Mouse (Mus musculus) lung, embryonic 14.5 days (tissue): ENCODE data around the gene Ascl2. TPM values are rescaled to one million over a fixed set of nuclear protein-coding genes. Genes with fewer than 3 reads are reported as not detected.

ENCODE experiments used
- ATAC-seq: fragments of 200-750 bp; cut with Nextera tagmentation; 2 replicates; pipeline ENCODE4 v1.8.0; 2017; ENCODE audit warnings: mild to moderate bottlenecking, moderate TSS enrichment, moderate library complexity; ENCODE audit not compliant: insufficient read depth
- DNase-seq: peaks from one replicate; pipeline ENCODE4 v3.0.0-alpha.2; 2015
- H3K27ac ChIP-seq: fragments of 300-500 bp; sonication (generic); 2 replicates; pipeline ENCODE4 v1.5.1; 2014; ENCODE audit warnings: low read depth, mild to moderate bottlenecking, moderate library complexity
- H3K27me3 ChIP-seq: fragments of 300-500 bp; sonication (generic); 2 replicates; pipeline ENCODE4 v1.6.1; 2014; ENCODE audit warnings: low read length, control low read depth; ENCODE audit not compliant: insufficient read depth
- H3K36me3 ChIP-seq: fragments of 300-500 bp; sonication (generic); 2 replicates; pipeline ENCODE4 v1.6.1; 2014; ENCODE audit warnings: control low read depth; ENCODE audit not compliant: insufficient read depth
- H3K4me1 ChIP-seq: fragments of 300-500 bp; sonication (generic); 2 replicates; pipeline ENCODE4 v1.6.1; 2014; ENCODE audit warnings: antibody characterized with exemption, control low read depth; ENCODE audit not compliant: insufficient read depth
- H3K4me2 ChIP-seq: fragments of 300-500 bp; sonication (generic); 2 replicates; pipeline ENCODE4 v1.6.1; 2014; ENCODE audit warnings: mild to moderate bottlenecking
- H3K4me3 ChIP-seq: fragments of 300-500 bp; sonication (generic); 2 replicates; pipeline ENCODE4 v1.5.1; 2014; ENCODE audit warnings: low read depth, low read length
- H3K9ac ChIP-seq: fragments of 300-500 bp; sonication (generic); 2 replicates; pipeline ENCODE4 v1.6.1; 2014
- H3K9me3 ChIP-seq: fragments of 300-500 bp; sonication (generic); 2 replicates; pipeline ENCODE4 v1.6.1; 2016; ENCODE audit warnings: low read depth, low read length, control low read depth
- CTCF ChIP-seq: IDR thresholded peaks from 2 replicates; pipeline ENCODE4 v1.5.1; 2016; ENCODE audit warnings: antibody characterized with exemption, low read depth
- WGBS: fragments of 180-500 bp; shearing (Covaris S2); extraction: QIAGEN DNeasy Blood & Tissue Kit; methylation state at CpG from one replicate; pipeline ENCODE4 v1.1.7; 2014; 5-methylcytosine and 5-hydroxymethylcytosine counted together
- polyA plus RNA-seq: library from polyadenylated mRNA; unstranded; fragments of >200 nt; fragmentation: Nextera tagmentation; extraction: Ambion mirVana; gene quantifications from 2 replicates; pipeline ENCODE4 v1.2.1, GENCODE M21; 2014

Ascl2 gene
- polyA plus RNA-seq, 1 experiment from 2014 or later = 2.2 TPM

- H3K4me3 ChIP-seq = peak overlapping the region; percentile 13; the same call in 1 of the 2 replicates
- TF ChIP-seq CTCF = no peak
These were observed 37.9 kb upstream of the Ascl2 start for GRCm38 (mm10) chr7:143006756-143007598.

GRCm38 (mm10) chr7:143006097-143006755 is 37.2 kb upstream of the Ascl2 start:
- no peaks in the 10 kb centered on the region for H3K36me3 ChIP-seq

More at GRCm38 (mm10) chr7:143006756-143007598, 37.9 kb upstream of the Ascl2 start:
- ATAC-seq (no peak), DNase-seq (no peak)
- Histone ChIP-seq H3K4me1 (peaks cover 24% of the 10 kb centered on the region), H3K36me3 (no peaks in the 10 kb centered on the region), H3K9ac (peak overlapping the region; percentile 27), H3K27me3 (no peaks in the 10 kb centered on the region), H3K4me2 (peak overlapping the region; percentile 33; the same call in 1 of the 2 replicates), H3K9me3 (no peaks in the 10 kb centered on the region), H3K27ac (peak overlapping the region; percentile 96; the same call in 1 of the 2 replicates)
- 80% methylated on average over 8 of the region's 8 CpGs for WGBS

GRCm38 (mm10) chr7:143005344-143006096 is 36.5 kb upstream of the Ascl2 start:
- peak overlapping the region; percentile 31; the same call in 1 of the 2 replicates for H3K9ac ChIP-seq
- no peak for DNase-seq
- no peaks in the 10 kb centered on the region for H3K9me3 ChIP-seq
- TF ChIP-seq CTCF = no peak
- WGBS = 81% methylated on average over 6 of the region's 6 CpGs
- peaks cover 18% of the 10 kb centered on the region for H3K4me1 ChIP-seq
- H3K36me3 ChIP-seq = no peaks in the 10 kb centered on the region
- no peak for ATAC-seq
- H3K4me2 ChIP-seq = peak overlapping the region; percentile 37; the same call in 1 of the 2 replicates
- peak overlapping the region; percentile 74 for H3K27ac ChIP-seq
- no peaks in the 10 kb centered on the region for H3K27me3 ChIP-seq
- peak overlapping the region; percentile 8; the same call in 1 of the 2 replicates for H3K4me3 ChIP-seq

More at GRCm38 (mm10) chr7:143006097-143006755, 37.2 kb upstream of the Ascl2 start:
- 68% methylated on average over 2 of the region's 2 CpGs for WGBS
- peak; percentile 34 for DNase-seq
- no peak for ATAC-seq
- Histone ChIP-seq H3K4me3 (peak overlapping the region; percentile 13; the same call in 1 of the 2 replicates), H3K4me2 (peak overlapping the region; percentile 37; the same call in 1 of the 2 replicates), H3K27me3 (no peaks in the 10 kb centered on the region), H3K9ac (peak overlapping the region; percentile 31; the same call in 1 of the 2 replicates), H3K4me1 (peaks cover 18% of the 10 kb centered on the region), H3K9me3 (no peaks in the 10 kb centered on the region), H3K27ac (peak overlapping the region; percentile 74)
- TF ChIP-seq CTCF = no peak

DNA sequence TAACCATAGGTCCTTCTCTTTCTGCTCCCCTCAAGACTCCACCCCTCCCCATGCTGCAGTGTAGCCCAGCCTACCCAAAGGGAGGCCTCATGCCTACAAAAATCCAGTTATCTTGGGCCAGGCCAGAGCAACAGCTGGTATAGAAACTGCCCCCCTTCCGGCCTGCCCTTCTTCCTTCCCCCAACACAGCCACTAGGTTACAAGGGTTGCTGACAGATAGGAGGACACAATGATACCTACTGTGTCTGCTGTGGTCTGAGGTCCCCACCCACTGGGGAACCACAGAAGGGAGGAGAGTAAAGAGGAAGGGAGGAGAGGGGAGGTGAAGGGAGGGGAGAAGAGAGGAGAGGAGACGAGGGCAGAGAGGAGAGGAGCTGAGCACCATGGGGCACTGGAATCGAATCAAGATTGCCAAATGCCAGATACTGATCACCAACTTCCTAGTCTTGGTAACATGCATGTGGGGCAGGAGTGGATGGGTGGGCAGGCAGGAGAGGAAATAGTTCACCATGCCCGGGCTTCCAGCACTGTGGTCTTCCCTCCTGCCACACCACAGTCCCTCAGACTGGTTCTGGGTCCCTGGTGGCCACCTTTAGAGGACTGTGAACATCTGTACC is 35.8 kb upstream of the Ascl2 start, which contains the start of gene Tspan32:
TSS of gene Tspan32 (plus strand) at position 320 of the 617 bp plus-strand sequence.
- TF ChIP-seq CTCF = no peak
- peaks cover 16% of the 10 kb centered on the region for H3K4me1 ChIP-seq
- WGBS = 82% methylated on average over 4 of the region's 4 CpGs
- peak within 1 kb of the TSS; percentile 74 for H3K27ac ChIP-seq
- H3K9ac ChIP-seq = peak within 1 kb of the TSS; percentile 31; the same call in 1 of the 2 replicates
- ATAC-seq = no peak
- H3K9me3 ChIP-seq = no peaks in the 10 kb centered on the region
- H3K27me3 ChIP-seq = no peaks in the 10 kb centered on the region
- H3K4me3 ChIP-seq = peak within 1 kb of the TSS; percentile 8; the same call in 1 of the 2 replicates
- H3K36me3 ChIP-seq = no peaks in the 10 kb centered on the region
- no peak for DNase-seq
- H3K4me2 ChIP-seq = peak within 1 kb of the TSS; percentile 37; the same call in 1 of the 2 replicates

GRCm38 (mm10) chr7:143002679-143003078 is 33.6 kb upstream of the Ascl2 start:
- WGBS = 16% methylated on average over 3 of the region's 3 CpGs
- DNase-seq (peak; percentile 65), ATAC-seq (no peak)
- no peak overlapping the region for H3K27ac ChIP-seq
- no peak overlapping the region for H3K9ac ChIP-seq
- H3K27me3 ChIP-seq = no peaks in the 10 kb centered on the region
- H3K4me3 ChIP-seq = no peak overlapping the region
- TF ChIP-seq CTCF = peak; percentile 59
- H3K4me2 ChIP-seq = no peak overlapping the region
- H3K4me1 ChIP-seq = 0 out of 2 replicates have a peak, but pooled peaks cover 3% of the 10 kb centered on the region
- H3K9me3 ChIP-seq = no peaks in the 10 kb centered on the region
- H3K36me3 ChIP-seq = no peaks in the 10 kb centered on the region
